Mouse (Mus musculus): ENCODE measurements at regions not wholly inside any gene's neighbourhood (a gene's known extent, or its start where the extent isn't known, plus 50 kb on each side); places are given as distances from the start of the nearest gene placed in this dataset.
A peak's percentile ranks its signal among the peaks of the same experiment; 100 is the strongest.

DNA sequence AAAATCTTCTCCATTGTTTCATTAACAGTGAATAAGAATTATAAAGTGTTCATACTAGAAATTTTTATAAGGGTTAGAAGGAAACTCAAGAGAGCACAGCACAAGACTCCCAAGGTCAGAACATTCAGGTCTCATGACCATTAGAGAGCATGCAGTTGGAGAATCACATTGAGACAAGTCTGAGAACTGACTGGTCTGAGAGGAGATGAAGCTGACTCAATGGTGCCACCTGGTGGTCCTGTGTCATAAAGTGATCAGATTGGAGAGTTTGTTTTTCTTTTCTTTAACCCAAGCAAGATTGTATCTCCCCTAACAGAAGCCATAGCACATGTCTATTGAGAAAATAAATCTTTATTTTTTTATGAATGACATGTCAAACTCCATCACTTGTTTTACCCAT, 663.5 kb downstream of the Rab28 start:
- TF ChIP-seq CTCF (conservative IDR thresholded peaks at IDR 0.05; ENCODE audit: insufficient read depth, insufficient read length, low read depth, low read length): peak; percentile 55
- TF ChIP-seq POLR2A (IDR thresholded peaks at IDR 0.05; ENCODE audit: low read depth, low read length): no peak

All from kidney, adult 2 months (tissue).